Mouse (Mus musculus): ENCODE results near the gene Etl4. TPM values are rescaled to one million over a fixed set of nuclear protein-coding genes. Genes with fewer than 3 reads are reported as not detected.

Etl4 gene
- polyA plus RNA-seq, 1 experiment from 2014 or later, result 15.7 TPM

- peak; percentile 77 for DNase-seq (ENCODE audit: low spot score)
Measured at GRCm38 (mm10) chr2:20547686-20548624, 638.4 kb downstream of the Etl4 start.

GRCm38 (mm10) chr2:20549065-20549464, 639.5 kb downstream of the Etl4 start:
- 58% methylated on average over 5 of the region's 5 CpGs for WGBS
- Histone ChIP-seq H3K27ac (ENCODE audit: low read length) (no peak overlapping the region), H3K4me2 (replicated peaks; ENCODE audit: low read depth, low read length) (peak overlapping the region; percentile 22; the same call in 1 of the 2 replicates), H3K36me3 (ENCODE audit: insufficient read depth, low read length) (no peaks in the 10 kb centered on the region), H3K27me3 (replicated peaks; ENCODE audit: insufficient read depth, low read length) (no peaks in the 10 kb centered on the region), H3K4me3 (ENCODE audit: low read depth, low read length) (no peak overlapping the region), H3K9me3 (ENCODE audit: low read length) (no peaks in the 10 kb centered on the region), H3K4me1 (ENCODE audit: insufficient read depth, low read depth, low read length) (peaks cover 7% of the 10 kb centered on the region; the same call in 1 of the 2 replicates), H3K9ac (replicated peaks; ENCODE audit: low read depth) (no peak overlapping the region)
- ATAC-seq (no peak), DNase-seq (ENCODE audit: low spot score) (no peak)
- TF ChIP-seq CTCF (IDR thresholded peaks at IDR 0.05) (no peak), EP300 (IDR thresholded peaks at IDR 0.05) (no peak)

More at GRCm38 (mm10) chr2:20547686-20548624, 638.4 kb downstream of the Etl4 start:
- Histone ChIP-seq H3K4me3 (ENCODE audit: low read depth, low read length) (peak overlapping the region; percentile 31), H3K4me1 (ENCODE audit: insufficient read depth, low read depth, low read length) (peaks cover 7% of the 10 kb centered on the region; the same call in 1 of the 2 replicates), H3K9ac (replicated peaks; ENCODE audit: low read depth) (no peak overlapping the region), H3K9me3 (ENCODE audit: low read length) (no peaks in the 10 kb centered on the region), H3K4me2 (replicated peaks; ENCODE audit: low read depth, low read length) (peak overlapping the region; percentile 44), H3K27me3 (replicated peaks; ENCODE audit: insufficient read depth, low read length) (no peaks in the 10 kb centered on the region), H3K27ac (ENCODE audit: low read length) (peak overlapping the region; percentile 75), H3K36me3 (ENCODE audit: insufficient read depth, low read length) (no peaks in the 10 kb centered on the region)
- 31% methylated on average over 18 of the region's 18 CpGs for WGBS
- TF ChIP-seq CTCF (IDR thresholded peaks at IDR 0.05) (no peak), EP300 (IDR thresholded peaks at IDR 0.05) (0 out of 2 replicates have a peak, but pooled peaks have one; percentile 2)
- peak; percentile 72 for ATAC-seq

DNA sequence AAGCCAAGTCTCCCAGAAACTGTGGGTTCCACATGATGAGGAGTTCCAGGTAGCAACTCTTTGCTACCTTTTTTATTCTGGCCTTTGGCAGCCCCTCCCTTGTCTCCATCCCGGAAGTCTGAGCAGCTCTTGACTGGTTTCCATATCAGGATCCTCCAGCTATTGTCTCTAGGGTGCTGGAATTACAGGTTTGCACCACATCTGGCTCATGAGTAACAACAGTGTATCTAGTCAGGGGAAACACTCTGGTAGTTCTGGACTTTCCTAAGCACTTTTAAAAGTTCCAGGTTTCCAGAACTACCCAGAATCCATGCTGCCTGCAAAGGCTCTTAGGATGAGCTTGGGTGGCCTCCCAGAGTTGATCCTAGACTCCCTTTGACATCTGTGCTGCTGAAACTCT, 640.4 kb downstream of the Etl4 start:
- ATAC-seq (no peak), DNase-seq (ENCODE audit: low spot score) (no peak)
- WGBS, result 29% methylated on average over 1 of the region's 1 CpGs
- TF ChIP-seq CTCF (IDR thresholded peaks at IDR 0.05) (no peak), EP300 (IDR thresholded peaks at IDR 0.05) (no peak)
- Histone ChIP-seq H3K9ac (replicated peaks; ENCODE audit: low read depth) (no peak overlapping the region), H3K4me1 (ENCODE audit: insufficient read depth, low read depth, low read length) (peaks cover 7% of the 10 kb centered on the region; the same call in 1 of the 2 replicates), H3K27ac (ENCODE audit: low read length) (no peak overlapping the region), H3K36me3 (ENCODE audit: insufficient read depth, low read length) (no peaks in the 10 kb centered on the region), H3K4me2 (replicated peaks; ENCODE audit: low read depth, low read length) (no peak overlapping the region), H3K27me3 (replicated peaks; ENCODE audit: insufficient read depth, low read length) (no peaks in the 10 kb centered on the region), H3K9me3 (ENCODE audit: low read length) (no peaks in the 10 kb centered on the region), H3K4me3 (ENCODE audit: low read depth, low read length) (no peak overlapping the region)

DNA sequence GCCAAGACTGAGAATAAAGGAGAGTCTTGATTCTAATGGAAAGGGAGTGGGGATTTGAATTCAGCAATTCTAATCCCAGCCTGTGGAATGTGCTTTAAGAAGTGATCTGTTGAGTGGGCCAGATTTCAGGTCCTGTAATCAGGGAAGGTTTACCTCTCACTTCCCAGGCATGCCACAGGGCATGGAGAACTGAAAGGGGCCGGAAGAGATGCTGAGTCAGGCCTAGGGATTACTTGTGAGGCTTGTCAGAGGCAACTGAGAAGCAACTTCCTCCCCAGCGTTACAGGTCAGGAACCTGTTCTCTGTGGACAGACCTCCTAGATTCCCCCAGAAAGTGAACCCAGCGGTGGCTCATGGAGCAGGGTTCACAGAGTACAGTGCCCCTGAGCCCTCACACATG, 646.1 kb downstream of the Etl4 start:
- Histone ChIP-seq H3K27ac (ENCODE audit: low read length) (no peak overlapping the region), H3K9ac (replicated peaks; ENCODE audit: low read depth) (no peak overlapping the region), H3K9me3 (ENCODE audit: low read length) (no peaks in the 10 kb centered on the region), H3K27me3 (replicated peaks; ENCODE audit: insufficient read depth, low read length) (no peaks in the 10 kb centered on the region), H3K4me3 (ENCODE audit: low read depth, low read length) (no peak overlapping the region), H3K4me1 (ENCODE audit: insufficient read depth, low read depth, low read length) (no peaks in the 10 kb centered on the region), H3K4me2 (replicated peaks; ENCODE audit: low read depth, low read length) (no peak overlapping the region), H3K36me3 (ENCODE audit: insufficient read depth, low read length) (no peaks in the 10 kb centered on the region)
- TF ChIP-seq CTCF (IDR thresholded peaks at IDR 0.05) (no peak), EP300 (IDR thresholded peaks at IDR 0.05) (no peak)
- no peak for ATAC-seq
- WGBS, result 39% methylated on average over 3 of the region's 3 CpGs
- DNase-seq (ENCODE audit: low spot score), result no peak

DNA sequence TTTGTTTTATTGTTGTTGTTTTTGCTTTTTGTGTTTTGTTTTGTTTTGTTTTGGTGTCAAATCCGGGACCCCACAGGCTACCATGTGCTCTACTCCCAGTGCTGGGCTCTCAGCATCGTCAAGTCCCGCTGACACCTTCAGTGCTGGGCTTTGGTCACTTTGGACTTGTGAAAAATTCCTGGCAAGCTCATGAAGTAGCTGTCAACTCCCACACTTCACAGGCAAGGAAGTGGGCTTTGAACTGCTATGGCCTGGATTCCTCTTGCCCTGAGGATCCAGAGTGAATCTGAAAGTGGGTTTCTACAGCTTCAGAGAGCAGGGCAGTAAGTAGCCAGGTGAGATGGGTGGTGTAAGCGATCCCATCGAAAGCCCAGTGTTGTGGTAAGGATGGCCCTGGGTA, 649.5 kb downstream of the Etl4 start:
- WGBS, result 59% methylated on average over 5 of the region's 5 CpGs
- H3K36me3 ChIP-seq (ENCODE audit: insufficient read depth, low read length), result no peaks in the 10 kb centered on the region
- H3K4me3 ChIP-seq (ENCODE audit: low read depth, low read length), result no peak overlapping the region
- no peaks in the 10 kb centered on the region for H3K27me3 ChIP-seq (replicated peaks; ENCODE audit: insufficient read depth, low read length)
- H3K9me3 ChIP-seq (ENCODE audit: low read length), result no peaks in the 10 kb centered on the region
- H3K4me1 ChIP-seq (ENCODE audit: insufficient read depth, low read depth, low read length), result no peaks in the 10 kb centered on the region
- peak; percentile 60 for ATAC-seq
- DNase-seq (ENCODE audit: low spot score), result peak; percentile 61
- no peak overlapping the region for H3K27ac ChIP-seq (ENCODE audit: low read length)
- TF ChIP-seq CTCF (IDR thresholded peaks at IDR 0.05), result no peak
- TF ChIP-seq EP300 (IDR thresholded peaks at IDR 0.05), result no peak
- H3K4me2 ChIP-seq (replicated peaks; ENCODE audit: low read depth, low read length), result no peak overlapping the region
- H3K9ac ChIP-seq (replicated peaks; ENCODE audit: low read depth), result no peak overlapping the region

DNA sequence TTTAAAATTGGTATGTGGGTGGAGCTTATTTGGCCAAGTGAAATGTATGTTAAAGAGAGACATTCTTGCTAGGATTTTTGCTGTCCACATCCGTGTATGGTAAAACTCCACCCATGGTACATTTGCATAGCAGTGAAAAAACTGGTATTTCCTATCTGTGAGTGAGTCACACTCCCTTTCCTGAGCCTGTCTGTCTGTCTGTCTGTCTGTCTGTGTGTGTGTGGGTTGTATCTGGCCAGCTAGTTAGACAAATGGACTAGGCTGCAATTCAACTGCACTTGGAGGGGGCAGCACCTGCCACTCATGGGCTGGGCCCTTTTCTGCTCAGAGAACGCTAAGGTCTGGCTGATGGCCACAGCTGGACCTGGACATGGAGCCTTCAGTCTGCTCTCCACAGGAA, 650.1 kb downstream of the Etl4 start:
- ATAC-seq (peak; percentile 21; the same call in 1 of the 2 replicates), DNase-seq (ENCODE audit: low spot score) (no peak)
- H3K9me3 ChIP-seq (ENCODE audit: low read length), result no peaks in the 10 kb centered on the region
- 22% methylated on average over 2 of the region's 2 CpGs for WGBS
- H3K4me2 ChIP-seq (replicated peaks; ENCODE audit: low read depth, low read length), result no peak overlapping the region
- no peaks in the 10 kb centered on the region for H3K27me3 ChIP-seq (replicated peaks; ENCODE audit: insufficient read depth, low read length)
- no peaks in the 10 kb centered on the region for H3K4me1 ChIP-seq (ENCODE audit: insufficient read depth, low read depth, low read length)
- no peak for TF ChIP-seq EP300 (IDR thresholded peaks at IDR 0.05)
- peak; percentile 32 for TF ChIP-seq CTCF (IDR thresholded peaks at IDR 0.05)
- no peak overlapping the region for H3K9ac ChIP-seq (replicated peaks; ENCODE audit: low read depth)
- no peak overlapping the region for H3K27ac ChIP-seq (ENCODE audit: low read length)
- H3K4me3 ChIP-seq (ENCODE audit: low read depth, low read length), result no peak overlapping the region
- H3K36me3 ChIP-seq (ENCODE audit: insufficient read depth, low read length), result no peaks in the 10 kb centered on the region

Measured in lung, postnatal 0 days (tissue).